Mouse (Mus musculus): ENCODE measurements around the gene Luzp2.

Luzp2 gene

DNA sequence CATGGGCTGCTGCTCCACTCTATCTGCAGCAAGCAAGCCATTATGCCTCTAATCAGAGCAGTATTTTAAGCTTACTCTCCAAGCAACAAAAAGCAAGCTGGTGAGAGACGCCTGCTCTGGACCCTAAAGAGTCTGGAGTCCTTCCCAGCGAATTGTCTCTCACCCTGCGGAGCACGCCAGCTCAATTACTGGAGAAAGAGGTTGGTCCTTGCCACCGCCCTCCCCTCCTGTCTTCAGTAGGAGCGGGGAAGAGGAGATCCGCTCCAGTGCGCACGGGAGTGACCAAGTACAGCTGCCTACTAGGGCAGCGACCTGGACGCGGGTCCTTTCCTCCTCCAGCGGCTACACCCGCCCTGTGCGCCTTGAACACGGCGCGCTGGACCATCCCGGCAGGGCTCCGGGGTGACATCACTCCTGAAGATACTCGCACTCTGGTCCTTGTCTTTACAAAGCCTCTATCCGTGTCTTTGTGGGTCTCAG, at the start of gene Luzp2:
Gene Luzp2, plus strand, starts transcription at position 127 of the 480 bp plus-strand sequence.
- in situ Hi-C loops (cut with MboI; ENCODE audit: unreplicated experiment in 2 of 2), result no loop called here

DNA sequence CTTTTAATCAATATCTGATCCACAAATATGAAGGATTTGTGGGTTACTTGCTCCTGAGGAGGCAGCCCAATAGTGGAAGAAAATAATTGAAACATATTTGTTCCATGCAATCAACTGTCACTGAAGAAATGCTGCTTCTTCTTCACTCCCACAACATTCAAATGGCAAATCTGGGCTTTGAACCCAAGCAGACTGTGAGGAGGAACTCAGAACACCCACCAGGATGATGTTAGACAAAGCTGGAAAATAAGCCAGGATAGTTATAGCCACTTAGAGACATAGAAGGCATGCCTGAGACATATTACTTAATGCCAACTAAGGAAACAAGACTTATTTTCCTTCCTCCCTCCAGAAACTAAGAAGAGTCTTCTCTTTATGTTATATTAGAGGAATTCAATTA, 47.8 kb upstream of the Luzp2 start:
- in situ Hi-C loops (cut with MboI; ENCODE audit: unreplicated experiment in 2 of 2), result no loop called here

DNA sequence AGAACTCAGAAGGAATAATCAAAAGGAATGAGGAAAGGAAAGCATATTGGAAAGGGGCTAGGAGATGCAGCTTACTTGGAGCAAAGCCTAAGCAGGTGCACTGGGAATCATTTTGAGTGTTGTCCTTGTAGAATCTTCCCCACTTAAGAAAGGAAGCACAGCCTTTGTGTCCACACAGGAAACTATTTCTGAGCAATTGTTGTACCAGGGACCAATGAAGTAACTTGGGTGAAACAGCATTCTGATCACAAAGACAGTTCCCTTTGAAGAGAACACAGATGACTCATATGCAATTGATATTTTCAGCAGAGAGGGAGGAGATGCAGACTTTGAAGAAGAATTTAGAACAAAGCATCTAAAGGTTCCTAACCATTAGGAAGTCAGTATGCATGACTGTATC, 16.7 kb upstream of the Luzp2 start:
- in situ Hi-C loops (cut with MboI; ENCODE audit: unreplicated experiment in 2 of 2), result no loop called here

DNA sequence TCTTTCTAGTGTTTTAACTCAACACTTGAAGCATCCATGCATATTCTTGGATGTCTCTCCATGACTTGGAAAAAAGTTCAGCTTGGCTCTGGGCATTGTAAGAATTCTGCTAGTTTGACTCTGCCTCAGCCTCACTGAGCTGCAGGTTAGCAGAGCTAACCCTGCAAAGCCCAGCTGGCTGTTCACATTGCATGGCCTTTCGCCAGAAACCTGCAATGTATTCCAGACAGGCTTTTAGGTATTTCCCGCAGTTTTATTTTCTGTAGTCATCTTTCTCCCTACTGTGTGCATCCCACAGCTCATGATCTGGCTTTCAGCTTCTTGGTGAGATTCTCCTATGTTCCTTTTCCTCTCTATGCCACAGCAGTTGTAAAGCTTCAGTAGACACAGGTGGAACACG, 6.5 kb upstream of the Luzp2 start:
- in situ Hi-C loops (cut with MboI; ENCODE audit: unreplicated experiment in 2 of 2), result no loop called here

DNA sequence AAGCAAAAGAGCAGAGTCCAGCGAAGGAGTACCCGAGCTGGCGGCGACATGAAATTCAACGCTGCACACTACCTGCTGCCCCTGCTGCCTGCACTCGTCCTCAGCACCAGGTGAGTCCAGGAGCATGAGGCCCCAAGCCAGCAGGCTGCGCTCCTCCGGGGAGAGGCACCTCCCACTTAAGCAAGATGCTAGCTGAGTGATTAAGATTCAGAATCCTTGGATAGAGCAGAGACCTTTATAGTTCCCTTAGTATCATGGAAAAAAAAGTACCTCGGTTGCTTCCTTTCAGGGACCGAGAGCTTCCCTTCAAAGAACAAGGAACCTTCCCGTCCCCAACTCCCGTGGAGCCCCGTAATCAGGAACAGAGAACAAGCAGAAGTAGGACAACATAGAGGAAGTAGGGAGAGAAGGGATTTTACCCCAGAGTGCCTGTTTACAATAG, 634 bp downstream of the Luzp2 start:
- in situ Hi-C loops (cut with MboI; ENCODE audit: unreplicated experiment in 2 of 2), result no loop called here

GRCm38 (mm10) chr7:54836437-54836836, 1.1 kb downstream of the Luzp2 start:
- in situ Hi-C loops (cut with MboI; ENCODE audit: unreplicated experiment in 2 of 2), result no loop called here

DNA sequence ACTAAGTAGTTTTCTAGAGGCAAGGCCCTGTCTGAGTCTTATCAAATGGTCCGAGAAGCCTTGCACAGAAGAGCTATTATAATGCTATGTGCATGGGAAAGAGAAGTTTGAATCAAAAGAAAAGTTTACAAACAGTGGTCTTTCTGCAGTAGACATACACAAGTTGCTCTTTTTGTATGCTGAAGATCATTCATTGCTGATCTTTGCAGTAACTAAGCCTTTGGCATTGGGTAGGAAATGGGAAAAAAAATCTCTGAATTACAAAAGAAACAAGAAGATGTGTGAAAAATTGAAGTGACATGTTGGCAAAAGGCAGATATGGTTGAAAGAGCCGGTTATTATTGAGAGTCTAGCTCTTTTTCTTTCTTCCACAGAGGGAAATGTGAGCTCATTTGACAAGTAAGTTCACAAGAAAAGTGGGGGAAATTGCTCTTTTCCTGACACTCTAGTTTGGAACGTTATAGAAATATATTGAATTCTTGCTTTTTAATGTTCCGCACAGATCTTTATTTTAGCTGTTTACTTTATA, 7.6 kb downstream of the Luzp2 start:
- in situ Hi-C loops (cut with MboI; ENCODE audit: unreplicated experiment in 2 of 2), result loop anchor here in 1 of 2 experiments (10.0 kb wide), 1 partner anchor 872 kb away; no protein-coding TSS in a partner anchor

GRCm38 (mm10) chr7:54845875-54846691, 10.8 kb downstream of the Luzp2 start:
- in situ Hi-C loops (cut with MboI; ENCODE audit: unreplicated experiment in 2 of 2), result loop anchor here in 1 of 2 experiments (10.0 kb wide), 1 partner anchor 869 kb away; no protein-coding TSS in a partner anchor

GRCm38 (mm10) chr7:54846692-54847020, 11.4 kb downstream of the Luzp2 start:
- in situ Hi-C loops (cut with MboI; ENCODE audit: unreplicated experiment in 2 of 2), result loop anchor here in 1 of 2 experiments (10.0 kb wide), 1 partner anchor 868 kb away; no protein-coding TSS in a partner anchor

DNA sequence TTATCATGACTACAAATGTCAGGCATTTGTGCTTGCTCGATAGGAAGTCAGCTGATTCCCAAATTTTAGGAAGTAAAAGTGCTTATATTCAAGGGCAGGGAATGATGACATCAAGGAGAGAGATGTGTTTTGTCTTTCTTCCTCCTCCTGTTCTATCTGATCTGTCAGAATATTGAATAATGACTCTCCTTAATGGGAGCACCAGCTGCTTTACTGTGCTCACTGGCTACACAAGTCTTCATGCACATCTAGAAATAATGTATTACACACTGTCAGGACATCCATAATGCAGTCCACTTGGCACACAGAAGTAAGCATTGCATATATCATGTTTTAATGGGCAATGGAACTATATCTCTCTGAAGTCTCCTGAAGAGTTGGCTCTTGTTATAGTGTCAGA, 17.6 kb downstream of the Luzp2 start:
- in situ Hi-C loops (cut with MboI; ENCODE audit: unreplicated experiment in 2 of 2), result no loop called here

GRCm38 (mm10) chr7:54861230-54861856, 26.0 kb downstream of the Luzp2 start:
- in situ Hi-C loops (cut with MboI; ENCODE audit: unreplicated experiment in 2 of 2), result no loop called here

DNA sequence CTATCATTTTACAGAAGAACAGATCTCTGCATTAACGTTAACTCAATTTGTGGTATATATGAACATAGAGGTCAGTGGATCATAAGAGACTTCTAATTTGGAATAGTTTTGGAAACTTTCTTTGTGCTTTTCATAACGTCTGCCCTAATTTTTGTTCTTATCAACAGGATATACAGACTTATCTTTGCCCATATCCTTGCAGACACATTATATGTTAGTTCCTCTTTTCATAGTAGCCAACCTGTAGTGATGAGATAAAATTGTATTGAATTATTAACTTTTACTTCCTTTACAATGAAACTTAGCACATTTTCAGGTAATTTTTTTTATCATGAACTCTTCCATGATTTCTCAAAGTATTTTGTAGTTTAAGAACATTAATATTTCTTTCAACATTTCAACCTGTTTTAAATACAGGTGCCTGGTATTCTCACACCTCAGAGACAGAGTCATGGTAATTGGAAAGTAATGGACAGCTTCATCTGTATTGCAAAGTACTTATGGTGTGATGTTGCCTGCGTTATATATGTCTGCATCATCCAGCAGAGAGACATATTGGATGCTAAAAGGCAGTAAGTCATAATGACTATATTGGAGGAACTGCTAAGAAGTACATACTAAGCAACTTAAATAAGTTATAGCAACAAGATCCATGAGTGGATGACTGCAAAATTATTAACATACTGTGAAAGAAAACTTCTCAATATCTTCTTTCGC, 43.8 kb downstream of the Luzp2 start:
- in situ Hi-C loops (cut with MboI; ENCODE audit: unreplicated experiment in 2 of 2), result no loop called here

DNA sequence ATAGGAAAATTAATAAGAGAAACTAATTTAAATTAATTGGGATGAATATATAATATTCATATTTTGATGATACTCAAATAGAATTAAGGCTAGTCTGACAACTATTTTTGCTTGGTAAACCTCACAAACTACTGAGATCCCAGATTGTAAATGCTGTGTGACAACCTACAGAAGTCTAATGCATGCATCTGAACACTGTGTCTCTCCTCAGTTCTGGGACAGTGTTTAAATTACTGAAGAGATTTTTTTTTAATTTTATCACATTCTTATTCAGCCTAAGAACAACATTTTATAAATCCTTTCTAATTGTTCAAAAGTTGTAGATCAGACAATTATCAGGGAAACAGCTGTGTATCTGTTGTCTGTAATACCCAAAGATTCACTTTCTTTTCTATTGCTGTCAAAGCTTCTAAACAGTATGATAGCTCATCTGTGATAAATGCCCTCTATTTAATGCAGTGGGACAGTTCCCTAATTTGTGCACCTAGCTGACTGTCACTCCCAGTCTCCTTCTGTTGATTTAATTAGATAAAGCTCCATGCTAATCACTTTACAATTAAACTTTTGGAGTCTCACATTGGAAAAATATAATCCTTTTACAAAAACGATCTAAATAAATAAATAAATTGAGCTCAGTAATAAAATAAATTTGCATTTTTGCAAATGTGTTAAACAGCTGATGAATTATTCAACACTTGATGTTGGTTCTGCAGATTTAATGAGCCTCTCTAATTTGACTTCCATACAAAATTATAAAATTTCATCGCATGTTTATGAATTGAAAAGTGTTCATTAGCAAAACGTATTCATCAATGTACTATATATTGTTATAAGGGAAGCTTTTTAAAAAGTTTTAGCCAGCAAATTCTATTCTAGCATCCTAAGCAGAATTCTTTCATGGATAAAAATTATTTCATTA, 58.7 kb downstream of the Luzp2 start:
- in situ Hi-C loops (cut with MboI; ENCODE audit: unreplicated experiment in 2 of 2), result no loop called here

DNA sequence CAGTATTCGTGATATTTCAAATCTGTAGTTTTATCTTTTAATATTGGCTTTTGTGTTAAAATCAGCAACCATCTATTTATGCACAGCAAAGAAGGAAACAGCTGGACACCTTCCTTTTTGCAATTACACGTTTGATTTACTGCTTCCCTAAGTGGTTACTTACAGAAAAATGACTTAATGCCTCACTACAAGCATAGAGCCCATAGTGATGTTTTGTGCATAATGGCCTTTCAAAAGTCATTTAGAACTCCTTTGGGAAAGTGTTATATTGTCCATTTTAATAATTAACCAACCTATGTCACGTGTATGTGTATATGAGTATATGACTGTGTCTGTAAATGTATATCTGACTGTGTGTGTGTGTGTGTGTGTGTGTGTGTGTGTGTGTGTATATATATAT, 63.3 kb downstream of the Luzp2 start:
- in situ Hi-C loops (cut with MboI; ENCODE audit: unreplicated experiment in 2 of 2), result no loop called here

- in situ Hi-C loops (cut with MboI; ENCODE audit: unreplicated experiment in 2 of 2), result no loop called here
Measured at GRCm38 (mm10) chr7:54909958-54910357, 74.7 kb downstream of the Luzp2 start.

DNA sequence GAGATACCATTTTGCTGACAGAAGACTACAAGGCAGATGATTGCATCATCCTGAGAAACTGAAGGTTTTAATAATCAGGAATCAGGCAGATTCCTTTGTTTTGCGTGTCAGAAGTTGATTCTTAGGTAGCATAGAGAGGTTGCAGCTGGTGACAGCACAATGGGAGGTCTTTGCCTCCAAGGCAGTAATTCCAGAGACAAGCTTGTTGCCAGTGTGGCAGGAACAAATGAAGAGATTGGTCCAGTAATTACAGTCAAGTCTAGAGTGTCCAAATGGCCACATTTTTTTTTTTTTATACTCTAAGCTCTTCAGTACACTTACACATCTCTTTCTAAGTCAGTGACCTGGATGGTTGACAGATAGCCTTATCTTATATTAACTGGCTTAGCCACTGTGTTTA, 78.7 kb downstream of the Luzp2 start:
- in situ Hi-C loops (cut with MboI; ENCODE audit: unreplicated experiment in 2 of 2), result no loop called here

DNA sequence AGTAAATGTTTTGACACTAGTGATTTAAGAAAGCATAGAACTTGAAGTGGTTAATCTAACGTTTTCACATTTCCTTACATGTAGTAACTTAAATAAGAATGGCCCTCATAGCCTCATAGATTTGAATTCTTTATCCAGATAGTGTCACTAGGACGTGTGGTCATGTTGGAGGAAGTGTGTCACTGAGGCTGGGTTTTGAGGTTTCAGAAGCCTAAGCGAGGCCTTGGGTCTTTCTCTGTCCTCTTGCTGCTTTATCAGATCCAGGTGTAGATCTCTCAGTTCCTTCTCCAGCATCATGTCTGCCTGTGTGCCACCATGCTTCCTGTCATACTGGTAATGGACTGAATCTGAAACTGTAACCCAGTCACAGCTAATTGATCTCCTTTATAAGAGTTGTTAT, 86.7 kb downstream of the Luzp2 start:
- in situ Hi-C loops (cut with MboI; ENCODE audit: unreplicated experiment in 2 of 2), result no loop called here

- in situ Hi-C loops (cut with MboI; ENCODE audit: unreplicated experiment in 2 of 2), result no loop called here
Measured at GRCm38 (mm10) chr7:54956759-54957158, 121.5 kb downstream of the Luzp2 start.

GRCm38 (mm10) chr7:54962678-54963077, 127.4 kb downstream of the Luzp2 start:
- in situ Hi-C loops (cut with MboI; ENCODE audit: unreplicated experiment in 2 of 2), result no loop called here

DNA sequence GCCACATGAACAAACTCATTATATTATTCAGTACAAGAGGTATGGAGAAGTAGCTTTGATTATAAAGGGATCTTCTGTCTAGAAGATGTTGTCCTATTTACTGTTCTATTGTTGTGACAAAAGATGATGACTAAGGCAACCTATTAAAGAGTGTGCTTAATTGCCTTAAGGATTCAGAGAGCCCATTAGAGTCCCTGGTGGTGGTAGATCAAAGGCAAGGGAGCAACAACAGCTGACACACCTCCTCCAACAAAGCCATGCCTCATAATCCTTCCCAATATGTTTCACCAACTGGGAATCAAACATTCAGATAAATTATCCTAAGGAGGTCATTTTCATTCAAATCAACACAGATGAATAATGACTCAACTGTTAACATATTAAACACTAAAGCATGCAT, 142.1 kb downstream of the Luzp2 start:
- in situ Hi-C loops (cut with MboI; ENCODE audit: unreplicated experiment in 2 of 2), result no loop called here
